Mouse (Mus musculus): Measurements from ENCODE around the gene Pitpnm3.

Gene Pitpnm3

DNA sequence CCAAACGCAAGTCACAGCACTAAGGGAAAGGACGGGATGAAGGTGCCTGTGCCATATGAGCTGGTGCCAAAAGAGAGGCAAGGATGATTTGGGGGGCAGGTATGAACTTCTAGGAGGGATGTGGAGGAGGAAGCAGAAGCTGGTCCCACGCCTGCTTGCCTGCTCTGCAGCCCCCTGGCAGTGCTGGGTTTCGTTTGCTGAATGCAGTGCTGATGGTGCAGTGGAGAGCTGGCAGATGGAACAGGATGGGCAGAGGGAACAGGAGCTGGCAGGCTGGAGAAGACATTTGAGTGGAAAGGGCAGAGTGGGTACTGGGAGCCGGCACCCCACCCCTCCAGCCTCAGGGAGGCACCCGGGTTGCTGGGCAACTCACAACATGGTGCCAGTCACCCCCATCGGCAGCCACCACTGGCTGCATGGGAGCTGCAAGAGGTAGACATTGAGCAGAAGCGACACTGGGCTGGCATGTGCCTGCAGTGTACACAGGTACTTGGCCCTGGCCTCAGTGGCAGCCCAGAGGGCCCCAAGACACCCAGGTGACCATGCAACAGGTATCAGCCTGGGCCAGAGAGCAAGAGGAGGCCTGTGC is 86.3 kb downstream of the Pitpnm3 start:
- DNase-seq, result no peak

DNA sequence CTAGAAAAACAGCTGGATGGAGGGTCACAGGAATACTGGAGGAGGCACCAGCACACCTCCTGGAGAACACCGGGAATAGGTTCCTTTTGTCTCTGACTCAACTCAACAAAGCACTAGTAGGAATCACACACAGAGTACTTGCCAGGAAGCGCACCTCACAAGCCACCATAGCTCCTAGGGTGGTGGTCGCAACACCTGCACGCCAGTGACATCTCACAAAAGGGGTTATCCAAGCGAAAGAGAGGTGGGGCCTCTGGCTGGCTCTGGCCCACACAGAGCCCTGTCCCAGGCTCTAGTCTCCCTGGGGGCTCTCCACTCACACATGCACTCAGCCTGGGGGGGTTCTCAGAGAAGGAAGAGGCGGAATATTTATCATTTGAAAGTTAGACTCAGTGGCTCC is 86.8 kb downstream of the Pitpnm3 start:
- DNase-seq, result no peak

- DNase-seq, result no peak
Measured at GRCm38 (mm10) chr11:72044231-72044630, 91.3 kb downstream of the Pitpnm3 start.

DNA sequence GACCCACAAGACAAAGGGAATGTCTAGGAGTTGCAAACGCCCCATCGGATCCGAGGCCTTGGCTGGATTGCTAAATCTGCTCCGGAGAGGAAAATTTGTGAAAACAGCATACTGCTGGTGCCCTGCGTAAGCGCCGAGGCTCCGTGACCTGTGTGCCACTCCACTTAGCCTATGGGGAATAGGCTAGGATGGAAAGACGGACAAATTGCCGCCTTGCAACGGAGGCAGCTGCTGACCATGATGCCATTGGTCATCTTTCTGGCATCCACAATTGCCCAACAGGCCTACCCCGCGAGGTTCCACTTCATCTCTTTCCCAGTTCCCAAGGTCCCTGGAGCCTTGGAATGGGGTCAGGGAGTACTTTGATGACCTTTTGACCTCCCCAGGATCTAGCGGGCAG is 92.9 kb downstream of the Pitpnm3 start:
- no peak for DNase-seq

GRCm38 (mm10) chr11:72041768-72042607 is 93.6 kb downstream of the Pitpnm3 start, which contains the start of gene Pimreg:
Gene Pimreg, plus strand, starts transcription at chr11:72042032.
- DNase-seq, result peak; percentile 41 to 58

DNA sequence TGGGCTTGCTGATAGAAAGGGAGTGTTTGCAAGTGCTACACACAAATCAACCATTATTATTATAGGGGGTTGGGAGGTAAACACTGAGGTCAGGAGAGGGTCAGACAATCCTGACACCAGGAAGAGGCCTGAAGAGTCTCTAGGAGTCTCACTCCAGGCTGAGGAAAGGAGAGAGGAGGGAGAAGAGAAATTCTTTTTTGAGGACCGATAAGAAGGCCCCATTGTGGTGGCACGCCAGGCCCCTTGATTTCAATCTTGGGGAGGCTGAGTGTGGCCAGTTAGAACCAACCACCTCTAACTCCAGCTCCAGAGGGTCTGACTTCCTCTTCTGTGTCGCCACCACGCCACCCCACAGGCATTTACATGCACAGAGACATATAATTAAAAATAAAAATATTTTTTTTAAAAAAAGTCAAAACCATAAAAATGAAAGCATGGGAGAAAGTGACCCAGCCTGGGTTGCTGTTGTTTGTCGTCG is 94.2 kb downstream of the Pitpnm3 start:
- DNase-seq, result no peak

GRCm38 (mm10) chr11:72039599-72040386 is 95.8 kb downstream of the Pitpnm3 start:
- no peak for DNase-seq

GRCm38 (mm10) chr11:72037996-72038395 is 97.6 kb downstream of the Pitpnm3 start:
- DNase-seq, result peak in 1 of 2 experiments; percentile 66

GRCm38 (mm10) chr11:72037409-72037808 is 98.2 kb downstream of the Pitpnm3 start, which contains the start of gene Aipl1:
Gene Aipl1, minus strand, starts transcription at chr11:72037509.
- DNase-seq, result no peak

DNA sequence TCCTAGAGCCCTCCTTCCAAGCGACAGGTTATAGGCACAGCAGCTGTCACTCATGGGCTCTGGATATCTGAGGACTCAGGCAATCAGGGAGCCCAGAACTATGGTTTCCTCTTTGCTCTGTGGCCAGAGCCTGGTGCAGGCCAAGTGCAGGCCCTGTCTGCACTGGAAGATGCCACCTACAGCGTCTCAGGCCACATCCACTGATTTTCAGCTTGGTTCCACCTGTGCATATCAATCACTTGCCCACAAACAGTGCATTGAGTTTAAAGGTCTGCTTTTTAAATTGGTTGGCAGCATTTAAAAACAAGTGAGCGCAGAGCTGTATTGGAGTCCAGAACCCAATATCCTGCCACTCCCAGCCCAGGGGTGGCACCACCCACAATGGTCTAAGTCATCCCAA is 103.0 kb downstream of the Pitpnm3 start:
- no peak for DNase-seq

DNA sequence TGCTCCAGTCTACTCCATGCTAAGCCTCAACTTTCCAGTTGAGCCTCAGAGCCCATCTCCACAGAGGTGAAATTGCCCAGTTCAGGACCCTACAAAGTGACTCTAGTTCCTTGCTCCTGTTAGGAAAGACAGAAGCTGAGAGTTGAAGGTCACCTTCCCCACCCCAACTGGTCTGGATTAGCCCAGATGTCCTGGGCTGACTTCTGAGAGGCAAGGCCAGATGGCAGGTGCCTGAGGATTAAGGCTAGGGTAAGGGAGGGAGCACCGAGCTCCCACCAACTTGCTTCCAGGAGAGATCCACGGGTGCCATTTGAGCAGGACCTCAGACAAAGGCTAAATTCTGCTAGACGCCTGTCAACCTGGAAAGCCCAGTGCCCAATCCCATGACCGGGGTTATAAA is 103.5 kb downstream of the Pitpnm3 start:
- no peak for DNase-seq

DNA sequence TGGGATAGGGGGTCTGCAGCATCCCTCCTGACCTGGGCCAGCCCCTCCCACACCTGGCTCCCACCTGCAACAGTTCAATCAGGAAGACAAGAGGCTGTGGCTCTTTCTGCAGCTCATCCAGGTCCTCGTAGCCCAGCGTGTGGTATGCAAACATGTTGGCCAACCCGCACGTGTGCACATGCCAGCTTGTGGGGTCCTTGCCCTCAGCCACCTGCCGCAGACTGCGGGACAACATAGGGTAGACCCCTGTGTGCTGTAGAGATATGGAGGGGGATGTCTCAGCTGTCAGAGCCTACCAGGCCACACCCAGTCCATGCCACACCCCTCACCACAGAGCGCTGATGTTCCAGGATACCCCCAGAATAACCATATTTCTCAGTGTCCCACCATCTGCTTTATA is 104.2 kb downstream of the Pitpnm3 start:
- DNase-seq, result no peak

DNA sequence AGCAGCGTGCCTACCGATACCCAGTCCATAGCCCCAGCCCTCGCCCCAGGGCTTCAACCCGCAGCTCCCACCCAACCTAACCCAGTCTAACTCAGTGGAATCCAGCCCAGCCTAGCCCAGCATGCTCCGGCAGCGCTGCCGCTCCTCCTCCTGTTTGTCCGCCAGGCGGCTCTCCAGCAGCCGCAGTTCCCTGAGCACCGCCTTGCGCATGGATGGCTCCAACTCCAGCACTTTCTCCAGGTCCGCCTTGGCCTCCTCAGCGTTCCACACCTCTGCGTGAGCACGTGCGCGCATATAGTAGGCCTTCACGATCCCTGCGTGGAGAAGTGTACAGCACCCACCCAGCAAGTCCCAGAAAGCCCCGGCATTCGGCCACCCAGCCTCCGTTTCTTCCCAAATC is 106.4 kb downstream of the Pitpnm3 start:
- peak in 1 of 2 experiments; percentile 13 for DNase-seq

GRCm38 (mm10) chr11:72027836-72028235 is 107.7 kb downstream of the Pitpnm3 start:
- DNase-seq, result no peak

DNA sequence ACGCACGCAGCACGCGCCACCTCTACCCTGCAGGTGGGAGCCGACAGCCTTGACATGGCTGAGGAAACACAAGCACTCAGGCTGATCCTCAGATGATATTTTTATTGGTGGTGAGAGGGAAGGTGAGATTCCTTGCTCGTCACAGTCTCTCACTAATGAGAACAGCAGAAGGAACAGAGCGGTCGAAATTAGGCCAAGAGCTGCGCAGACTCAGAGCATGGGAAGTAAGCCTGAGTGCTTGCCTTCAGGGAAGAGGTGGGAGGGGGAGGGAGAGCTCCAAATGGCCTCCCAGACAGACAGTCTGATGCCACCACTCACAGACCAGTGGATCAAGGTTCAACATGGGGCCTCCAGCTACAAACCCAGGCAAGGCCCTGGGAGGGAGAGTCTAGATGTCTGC is 109.1 kb downstream of the Pitpnm3 start:
- no peak for DNase-seq

- DNase-seq, result peak in 1 of 2 experiments; percentile 9
Measured at GRCm38 (mm10) chr11:72025843-72026242, 109.7 kb downstream of the Pitpnm3 start.

DNA sequence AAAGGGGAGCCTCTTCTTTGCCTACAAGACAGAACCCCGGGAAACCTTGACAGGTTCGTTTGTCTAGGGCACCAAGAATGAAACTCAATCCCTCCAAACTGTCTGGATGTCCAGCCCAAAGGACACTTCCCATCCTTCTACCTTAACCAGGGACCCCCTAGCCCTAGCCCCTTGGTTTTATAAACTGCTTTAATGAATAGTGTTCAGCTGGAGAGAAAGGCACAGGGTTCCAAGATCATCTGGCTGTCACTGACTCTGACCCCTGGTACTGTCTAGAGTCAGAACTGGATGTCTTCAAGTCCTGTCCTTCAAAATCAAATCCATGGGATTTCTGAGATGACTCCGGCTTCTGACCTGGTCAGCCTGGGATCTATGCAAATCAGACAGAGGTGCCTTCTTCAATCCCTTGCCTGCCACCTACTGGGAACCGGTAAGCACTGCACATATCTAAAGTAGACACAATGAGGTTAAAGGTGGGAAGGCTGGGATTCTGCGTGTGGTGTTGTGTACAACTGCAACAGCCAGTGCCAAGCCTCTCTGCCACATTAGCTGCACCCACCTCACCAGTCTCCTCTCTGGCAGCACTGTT is 111.3 kb downstream of the Pitpnm3 start:
- DNase-seq, result peak; percentile 67 to 81

DNA sequence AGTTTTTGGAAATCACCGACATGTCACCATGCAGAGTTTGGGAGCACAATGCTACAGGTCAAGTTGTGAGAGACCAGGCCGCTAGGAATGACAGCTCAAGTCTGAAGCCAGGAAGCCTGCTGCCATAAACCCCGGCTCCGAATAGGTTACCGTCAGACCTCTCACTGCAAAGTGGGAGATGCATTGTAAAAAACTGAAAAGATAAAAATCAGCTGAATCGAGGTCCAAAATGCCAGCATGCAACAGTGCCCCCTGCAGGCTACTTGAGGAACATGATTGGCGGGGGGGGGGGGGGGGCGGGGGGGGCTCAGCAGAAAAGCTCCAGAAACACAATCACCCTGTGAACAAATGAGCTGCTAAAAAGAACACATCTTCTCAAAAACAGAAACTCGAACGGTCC is 112.0 kb downstream of the Pitpnm3 start:
- no peak for DNase-seq

DNA sequence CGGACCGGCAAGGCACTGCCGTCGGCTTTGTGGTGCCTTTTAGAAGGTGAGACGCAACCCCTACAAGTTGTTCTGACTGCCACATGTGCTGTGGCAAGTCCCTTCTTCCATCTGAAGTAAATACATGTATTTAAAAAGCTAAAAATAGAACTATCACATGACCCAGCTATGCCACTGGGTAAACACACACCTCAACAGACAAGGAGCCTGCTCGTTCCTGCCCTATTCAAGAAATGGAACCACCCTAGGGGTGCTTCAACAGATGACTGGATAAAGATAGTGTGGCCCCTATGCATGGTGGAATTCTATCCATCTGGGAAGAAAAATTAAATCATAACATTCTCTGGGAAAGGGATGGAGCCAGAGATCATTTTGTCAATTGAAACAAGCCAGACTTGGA is 112.8 kb downstream of the Pitpnm3 start:
- DNase-seq, result no peak

GRCm38 (mm10) chr11:72021015-72021414 is 114.6 kb downstream of the Pitpnm3 start:
- DNase-seq, result no peak

DNA sequence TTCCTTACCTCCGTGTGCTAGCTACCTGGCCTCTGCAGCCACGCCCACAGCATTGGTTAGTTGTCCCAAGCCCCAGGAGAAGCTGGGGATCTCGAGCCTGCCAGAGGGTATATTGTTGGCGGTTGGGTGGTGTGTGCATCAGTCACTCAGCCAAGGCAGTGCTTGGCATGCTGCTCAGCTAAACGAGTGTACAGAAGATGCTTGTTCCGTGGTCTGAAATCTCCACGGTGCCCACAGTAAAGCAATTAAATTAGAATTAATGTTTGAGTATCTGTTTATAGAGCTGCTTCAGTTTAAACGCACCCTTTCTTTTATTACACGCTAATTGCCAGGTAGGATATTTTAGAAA is 118.4 kb downstream of the Pitpnm3 start:
- no peak for DNase-seq

DNA sequence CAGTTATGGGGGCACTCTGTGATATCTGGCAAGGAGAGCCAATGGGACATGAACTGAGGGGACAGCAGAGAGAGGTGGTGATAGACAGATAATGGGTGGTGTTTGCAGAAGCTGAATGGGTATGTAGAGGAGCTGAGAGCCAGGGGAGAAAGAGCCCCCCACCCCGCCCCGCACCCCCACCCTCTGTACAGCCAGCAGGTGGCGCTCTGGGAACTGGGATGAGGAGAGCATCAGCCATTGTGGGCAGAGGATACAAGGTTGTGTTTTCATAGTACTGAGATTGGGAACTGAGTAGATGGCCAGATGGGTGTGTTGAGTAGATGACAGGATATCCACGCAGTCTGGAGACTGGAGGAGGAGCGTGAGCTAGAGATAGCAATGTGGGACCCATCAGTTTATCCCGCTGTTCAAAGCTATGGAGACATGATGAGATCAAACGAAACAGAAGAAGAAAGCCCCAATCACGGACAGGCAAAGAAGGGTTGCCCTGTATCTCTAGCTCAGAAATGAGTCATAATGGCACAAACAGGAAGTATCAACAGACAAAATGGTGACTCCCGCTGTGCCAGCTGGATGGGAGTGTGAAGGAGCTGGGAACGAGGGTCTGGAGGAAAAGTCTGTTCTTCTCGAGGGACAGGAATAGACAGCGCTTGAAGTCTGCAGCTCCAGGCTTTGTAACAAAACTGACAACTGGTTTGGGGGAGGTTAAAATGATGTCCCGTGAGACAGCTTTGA is 118.9 kb downstream of the Pitpnm3 start:
- no peak for DNase-seq

All from kidney, adult 8-10 months (tissue).